Mouse (Mus musculus): ENCODE measurements around the gene Wasf3. TPM values are rescaled to one million over a fixed set of nuclear protein-coding genes. Genes with fewer than 3 reads are reported as not detected.
"Not testable (repeated sequence)": the region's sequence is repeated elsewhere in the genome, so short reads cannot be mapped to it uniquely, and the experiment has no call there.

Wasf3 gene
- total RNA-seq, 4 experiments from 2014 or later: 23.8 to 26.9 (median 25.3) TPM

DNA sequence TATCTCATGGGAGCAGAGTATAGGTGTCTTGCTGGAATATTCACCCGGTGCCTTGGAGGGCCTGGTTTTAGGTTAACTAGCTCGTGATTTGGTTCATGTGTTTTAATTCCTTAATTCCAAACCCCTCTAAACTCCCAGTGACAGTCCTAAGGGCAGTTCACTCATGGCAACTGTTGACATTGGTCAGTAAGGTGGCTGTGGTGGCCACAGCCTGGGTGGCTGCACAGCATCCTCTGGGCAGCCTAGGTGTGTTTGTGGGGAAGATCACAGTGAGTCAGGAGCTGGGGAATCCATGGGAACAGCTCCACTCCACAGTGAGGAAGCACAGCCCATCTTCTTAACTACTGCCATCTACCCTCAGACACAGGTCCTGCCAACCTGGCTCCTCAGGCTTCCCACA is 61.8 kb downstream of the Wasf3 start:
- DNase-seq: no peak

DNA sequence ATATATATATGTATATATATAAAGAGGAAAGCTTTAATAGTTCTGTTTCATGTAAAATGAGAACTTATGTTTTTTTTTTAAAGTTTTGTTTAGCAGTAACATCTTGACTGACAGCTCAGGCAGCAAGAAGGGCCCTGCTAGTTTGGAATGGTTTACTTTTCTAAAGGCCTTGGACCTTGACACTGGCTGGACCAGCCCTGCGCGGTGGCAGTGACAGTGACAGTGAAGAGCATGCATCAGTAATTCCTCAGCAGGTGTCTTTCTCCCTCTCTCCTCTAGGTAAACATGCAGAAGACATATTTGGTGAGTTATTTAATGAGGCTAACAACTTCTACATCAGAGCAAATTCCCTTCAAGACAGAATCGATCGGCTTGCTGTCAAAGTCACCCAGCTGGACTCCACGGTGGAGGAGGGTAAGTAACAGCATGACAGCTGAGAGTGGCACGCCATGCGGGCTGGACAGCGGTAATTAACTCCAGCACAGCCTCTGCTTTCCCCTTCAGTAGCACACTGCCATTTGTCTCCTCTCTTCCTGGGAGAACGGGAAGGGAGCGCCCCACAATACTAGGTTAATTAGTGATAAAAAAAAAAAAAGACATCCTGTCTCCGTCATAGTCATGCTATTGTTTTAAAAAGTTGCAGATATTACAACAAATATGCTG is 66.9 kb downstream of the Wasf3 start:
- no peak for DNase-seq

DNA sequence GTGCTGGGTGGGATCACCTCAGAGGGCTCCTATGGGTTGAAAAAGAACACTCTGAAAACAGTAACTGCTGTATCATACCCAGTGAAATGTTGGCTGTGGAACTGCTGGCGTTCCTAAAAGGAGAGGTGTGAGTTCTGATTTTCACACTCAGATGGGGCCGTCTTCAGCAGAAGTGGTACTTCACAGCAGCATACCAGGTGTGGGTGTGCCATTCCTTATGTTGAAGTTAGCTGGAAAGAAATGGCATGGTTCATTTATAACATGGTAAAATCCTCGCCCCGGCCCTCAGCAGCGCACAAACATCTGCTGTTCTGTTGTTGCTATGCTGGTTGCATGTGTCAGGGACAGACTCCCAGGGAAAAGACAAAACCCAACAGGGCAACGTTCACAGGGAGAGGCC is 68.8 kb downstream of the Wasf3 start:
- no peak for DNase-seq

DNA sequence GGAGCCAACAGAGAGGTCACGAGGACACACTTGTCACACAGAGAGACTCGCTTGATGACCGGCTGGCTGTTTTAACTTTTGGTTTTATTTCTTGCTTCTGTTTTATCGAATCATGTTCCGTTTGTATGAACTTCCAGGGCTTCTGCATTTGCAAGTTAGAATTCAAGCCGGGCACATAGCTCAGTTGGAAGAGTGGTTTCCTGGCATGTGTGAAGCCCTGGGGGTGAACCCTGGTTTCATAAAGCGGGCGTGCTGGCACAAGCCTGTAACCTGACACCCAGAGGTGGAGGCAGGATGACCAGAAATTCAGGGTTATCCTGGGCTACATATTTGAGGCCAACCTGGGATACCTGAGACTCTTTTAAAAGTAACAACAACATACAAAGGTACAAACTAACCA is 76.8 kb downstream of the Wasf3 start:
- no peak for DNase-seq

DNA sequence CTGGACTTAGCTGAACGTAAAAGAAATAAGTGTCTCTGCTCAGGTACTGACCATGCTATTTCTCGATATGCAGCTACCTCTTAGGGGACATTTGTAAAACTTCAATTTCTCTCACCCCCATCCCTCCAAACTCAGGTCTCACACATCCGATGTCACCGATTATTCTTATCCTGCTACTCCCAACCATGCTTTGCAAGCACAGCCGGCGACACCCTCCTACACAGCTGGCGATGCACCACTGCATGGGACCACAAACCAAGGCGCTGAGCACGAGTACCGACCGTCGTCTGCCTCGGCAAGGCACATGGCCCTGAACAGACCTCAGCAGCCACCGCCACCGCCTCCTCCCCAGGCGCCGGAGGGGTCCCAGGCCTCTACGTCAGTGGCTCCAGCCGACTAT is 81.9 kb downstream of the Wasf3 start:
- no peak for DNase-seq

DNA sequence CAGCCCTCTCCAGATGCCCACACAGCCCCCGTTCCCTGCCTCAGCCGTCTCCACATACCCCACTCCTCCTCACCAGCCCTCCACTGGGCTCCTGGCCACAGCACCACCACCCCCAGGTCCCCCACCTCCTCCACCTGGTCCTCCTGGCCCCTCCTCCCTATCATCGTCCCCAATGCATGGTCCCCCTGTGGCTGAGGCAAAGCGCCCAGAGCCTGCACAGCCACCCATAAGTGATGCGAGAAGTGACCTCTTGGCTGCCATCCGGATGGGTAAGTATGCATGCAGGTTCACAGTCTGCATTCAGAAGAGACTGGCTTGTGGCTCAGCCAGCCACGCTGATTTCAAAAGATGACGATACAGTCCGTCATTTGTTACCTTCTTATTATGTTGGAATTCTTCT is 83.5 kb downstream of the Wasf3 start:
- DNase-seq: no peak

DNA sequence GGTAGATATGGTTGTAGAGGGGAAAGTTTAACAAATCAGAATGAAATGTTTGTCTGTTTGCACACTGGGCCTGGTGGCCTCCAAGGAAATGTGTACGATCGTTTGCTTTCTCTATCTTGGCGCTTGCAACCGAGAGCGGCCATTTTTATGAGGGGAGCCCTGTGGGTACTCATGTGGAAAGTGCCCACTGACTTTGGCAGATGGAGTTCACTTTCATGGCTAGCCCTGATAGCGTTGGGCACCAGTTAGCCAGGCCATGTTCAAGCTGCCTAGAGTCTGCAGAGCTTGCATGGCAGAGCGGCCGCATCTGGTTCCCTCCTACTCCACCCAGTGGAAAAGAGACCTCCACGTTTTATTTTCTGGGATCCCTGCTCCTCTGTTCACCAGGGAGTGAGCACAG is 86.0 kb downstream of the Wasf3 start:
- no peak for DNase-seq

DNA sequence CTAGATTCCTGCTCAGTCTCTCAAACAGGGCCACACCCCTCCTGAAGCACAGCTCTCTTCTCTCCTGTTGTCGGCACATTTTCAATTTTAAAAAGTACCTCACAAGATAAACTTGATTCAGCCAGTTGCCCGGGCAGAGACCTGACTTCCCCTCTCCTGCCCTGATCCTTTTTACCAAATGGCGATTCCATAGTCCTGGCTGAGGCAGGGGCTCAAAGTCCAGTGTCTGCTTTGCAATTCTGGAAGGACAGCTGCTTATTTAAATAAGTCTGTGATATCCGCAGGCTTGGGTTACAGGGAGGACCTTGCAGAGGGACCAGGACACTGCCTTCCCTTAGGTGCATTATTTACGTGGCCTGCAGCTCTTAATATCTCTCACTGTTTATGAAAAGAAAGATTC is 86.5 kb downstream of the Wasf3 start:
- no peak for DNase-seq

DNA sequence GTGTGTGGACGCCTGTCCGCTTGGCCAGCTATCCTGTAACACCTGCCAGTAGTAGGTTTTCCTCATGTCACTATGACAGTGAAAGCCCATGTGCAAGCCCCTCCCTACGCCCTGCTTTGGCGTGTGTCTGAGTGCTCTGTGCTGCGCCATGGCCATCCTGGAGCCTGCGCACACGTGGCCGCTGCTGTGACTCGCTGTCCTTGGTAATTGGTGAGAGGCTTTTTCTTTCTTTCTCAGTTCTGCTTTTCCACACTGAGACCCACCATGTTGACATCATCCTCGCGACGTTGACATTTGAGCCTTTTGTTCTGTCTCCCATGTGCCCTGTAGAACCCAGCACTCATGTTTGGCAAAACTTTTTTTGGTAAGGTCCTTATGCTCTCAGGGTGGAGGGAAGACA is 87.0 kb downstream of the Wasf3 start:
- peak; percentile 39 for DNase-seq

DNA sequence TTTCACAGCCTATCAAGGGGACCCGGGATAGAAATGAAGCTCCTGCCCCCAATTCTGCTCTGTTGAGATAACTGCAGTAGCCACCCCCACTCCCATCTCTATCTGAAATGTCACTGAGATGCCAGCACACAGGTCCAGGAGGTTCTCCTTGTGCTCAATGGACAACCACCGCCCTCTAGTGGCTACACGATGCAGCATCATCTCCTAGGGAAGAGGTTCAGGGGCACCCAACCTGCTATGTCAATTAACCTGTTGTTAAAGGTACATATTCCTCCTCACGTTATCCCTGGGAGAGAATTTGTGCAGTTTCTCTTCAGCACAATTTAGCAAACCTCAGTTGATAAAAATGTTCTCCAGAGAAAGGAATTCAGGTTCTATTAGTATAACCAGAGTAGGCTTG is 94.8 kb downstream of the Wasf3 start:
- DNase-seq: peak; percentile 19

DNA sequence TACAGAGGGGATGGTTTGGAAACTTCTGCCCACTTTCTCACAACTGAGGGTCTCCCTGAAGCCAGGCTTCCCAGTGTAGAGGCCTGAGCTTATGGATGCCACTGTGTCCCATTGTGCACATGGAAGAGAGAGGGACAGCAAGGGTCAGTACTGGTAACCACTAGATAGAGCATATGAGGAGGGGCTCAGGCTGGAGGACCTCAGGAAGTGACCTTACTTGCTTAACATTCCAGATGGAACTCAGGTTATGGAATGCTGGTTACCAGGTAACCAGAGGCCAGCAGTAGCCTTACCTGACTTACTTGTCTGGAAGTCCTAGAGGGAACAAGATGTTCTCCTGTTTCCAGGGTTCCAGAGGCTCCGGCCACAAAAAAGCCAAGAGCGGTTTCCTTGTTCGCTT is 96.9 kb downstream of the Wasf3 start, which contains the start of gene Gm6408:
Gene Gm6408, plus strand, starts transcription at position 301 of the 400 bp plus-strand sequence.
- DNase-seq: not testable (repeated sequence)

DNA sequence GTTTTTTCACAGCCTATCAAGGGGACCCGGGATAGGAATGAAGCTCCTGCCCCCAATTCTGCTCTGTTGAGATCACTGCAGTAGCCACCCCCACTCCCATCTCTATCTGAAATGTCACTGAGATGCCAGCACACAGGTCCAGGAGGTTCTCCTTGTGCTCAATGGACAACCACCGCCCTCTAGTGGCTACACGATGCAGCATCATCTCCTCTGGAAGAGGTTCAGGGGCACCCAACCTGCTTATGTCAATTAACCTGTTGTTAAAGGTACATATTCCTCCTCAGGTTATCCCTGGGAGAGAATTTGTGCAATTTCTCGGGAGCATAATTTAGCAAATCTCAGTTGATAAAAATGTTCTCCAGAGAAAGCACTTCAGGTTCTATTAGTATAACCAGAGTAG is 104.2 kb downstream of the Wasf3 start:
- DNase-seq: not testable (repeated sequence)

DNA sequence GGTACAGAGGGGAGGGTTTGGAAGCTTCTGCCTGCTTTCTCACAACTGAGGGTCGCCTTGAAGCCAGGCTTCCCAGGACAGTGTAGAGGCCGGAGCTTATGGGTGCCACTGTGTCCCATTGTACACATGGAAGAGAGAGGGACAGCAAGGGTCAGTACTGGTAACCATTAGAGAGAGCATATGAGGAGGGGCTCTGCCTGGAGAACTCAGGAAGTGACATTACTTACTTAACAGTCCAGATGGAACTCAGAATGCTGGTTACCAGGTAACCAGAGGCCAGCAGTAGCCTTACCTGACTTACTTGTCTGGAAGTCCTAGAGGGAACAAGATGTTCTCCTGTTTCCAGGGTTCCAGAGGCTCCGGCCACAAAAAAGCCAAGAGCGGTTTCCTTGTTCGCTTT is 106.3 kb downstream of the Wasf3 start, which contains the start of gene Gm6370:
Gene Gm6370, plus strand, starts transcription at position 301 of the 400 bp plus-strand sequence.
- DNase-seq: not testable (repeated sequence)

DNA sequence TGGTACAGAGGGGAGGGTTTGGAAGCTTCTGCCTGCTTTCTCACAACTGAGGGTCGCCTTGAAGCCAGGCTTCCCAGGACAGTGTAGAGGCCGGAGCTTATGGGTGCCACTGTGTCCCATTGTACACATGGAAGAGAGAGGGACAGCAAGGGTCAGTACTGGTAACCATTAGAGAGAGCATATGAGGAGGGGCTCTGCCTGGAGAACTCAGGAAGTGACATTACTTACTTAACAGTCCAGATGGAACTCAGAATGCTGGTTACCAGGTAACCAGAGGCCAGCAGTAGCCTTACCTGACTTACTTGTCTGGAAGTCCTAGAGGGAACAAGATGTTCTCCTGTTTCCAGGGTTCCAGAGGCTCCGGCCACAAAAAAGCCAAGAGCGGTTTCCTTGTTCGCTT is 117.3 kb downstream of the Wasf3 start, which contains the start of gene 4930449I24Rik:
Gene 4930449I24Rik, plus strand, starts transcription at position 301 of the 400 bp plus-strand sequence.
- not testable (repeated sequence) for DNase-seq

DNA sequence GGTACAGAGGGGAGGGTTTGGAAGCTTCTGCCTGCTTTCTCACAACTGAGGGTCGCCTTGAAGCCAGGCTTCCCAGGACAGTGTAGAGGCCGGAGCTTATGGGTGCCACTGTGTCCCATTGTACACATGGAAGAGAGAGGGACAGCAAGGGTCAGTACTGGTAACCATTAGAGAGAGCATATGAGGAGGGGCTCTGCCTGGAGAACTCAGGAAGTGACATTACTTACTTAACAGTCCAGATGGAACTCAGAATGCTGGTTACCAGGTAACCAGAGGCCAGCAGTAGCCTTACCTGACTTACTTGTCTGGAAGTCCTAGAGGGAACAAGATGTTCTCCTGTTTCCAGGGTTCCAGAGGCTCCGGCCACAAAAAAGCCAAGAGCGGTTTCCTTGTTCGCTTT is 129.0 kb downstream of the Wasf3 start, which contains the start of gene Gm3402:
Gene Gm3402, plus strand, starts transcription at position 301 of the 400 bp plus-strand sequence.
- DNase-seq: not testable (repeated sequence)

Other genes with a start within 250 kb of the Wasf3 start
- gene Gm5565, start 224.4 kb upstream of the Wasf3 start, total RNA-seq (2022): not detected
- gene Gm6309, start 214.3 kb upstream of the Wasf3 start, total RNA-seq (2022): not detected
- gene 1700001J03Rik, start 199.7 kb upstream of the Wasf3 start, total RNA-seq (2022): 1 to 10 TPM in 3 of 4 experiments, under 1 TPM in 1; 0.44 to 4.3 (median 2.1) TPM
- 10 to 100 TPM; 48.8 to 67.7 (median 62.8) TPM for gene Rnf6, start 163.4 kb upstream of the Wasf3 start, total RNA-seq (2022)
- 10 to 100 TPM; 49.4 to 93.5 (median 75.7) TPM for gene Cdk8, start 153.8 kb upstream of the Wasf3 start, total RNA-seq (2022)
- not detected for gene Gm6408, start 97.0 kb downstream of the Wasf3 start, total RNA-seq (2022)
- not detected for gene Gm6370, start 106.4 kb downstream of the Wasf3 start, total RNA-seq (2022)
- gene 4930449I24Rik, start 117.4 kb downstream of the Wasf3 start, total RNA-seq (2022): not detected
- gene Gm3402, start 129.1 kb downstream of the Wasf3 start, total RNA-seq (2022): not detected
- gene Gm3404, start 140.8 kb downstream of the Wasf3 start, total RNA-seq (2022): not detected
- not detected for gene Gm3409, start 152.7 kb downstream of the Wasf3 start, total RNA-seq (2022)
- not detected for gene Gm3415, start 171.2 kb downstream of the Wasf3 start, total RNA-seq (2022)
- gene Gpr12, start 200.3 kb downstream of the Wasf3 start, total RNA-seq (2022): under 1 TPM in 1 of 4 experiments, not detected in 3; 0.32 TPM